Mouse (Mus musculus) cerebellum, adult 18-20 months (tissue): ENCODE results near the gene Hsdl2.
"Not testable (repeated sequence)": the region's sequence is repeated elsewhere in the genome, so short reads cannot be mapped to it uniquely, and the experiment has no call there.

Experiments
- DNase-seq, 2 experiments: peaks; one replicate each; pipeline ENCODE4 v3.0.0; 2021

Gene Hsdl2

DNA sequence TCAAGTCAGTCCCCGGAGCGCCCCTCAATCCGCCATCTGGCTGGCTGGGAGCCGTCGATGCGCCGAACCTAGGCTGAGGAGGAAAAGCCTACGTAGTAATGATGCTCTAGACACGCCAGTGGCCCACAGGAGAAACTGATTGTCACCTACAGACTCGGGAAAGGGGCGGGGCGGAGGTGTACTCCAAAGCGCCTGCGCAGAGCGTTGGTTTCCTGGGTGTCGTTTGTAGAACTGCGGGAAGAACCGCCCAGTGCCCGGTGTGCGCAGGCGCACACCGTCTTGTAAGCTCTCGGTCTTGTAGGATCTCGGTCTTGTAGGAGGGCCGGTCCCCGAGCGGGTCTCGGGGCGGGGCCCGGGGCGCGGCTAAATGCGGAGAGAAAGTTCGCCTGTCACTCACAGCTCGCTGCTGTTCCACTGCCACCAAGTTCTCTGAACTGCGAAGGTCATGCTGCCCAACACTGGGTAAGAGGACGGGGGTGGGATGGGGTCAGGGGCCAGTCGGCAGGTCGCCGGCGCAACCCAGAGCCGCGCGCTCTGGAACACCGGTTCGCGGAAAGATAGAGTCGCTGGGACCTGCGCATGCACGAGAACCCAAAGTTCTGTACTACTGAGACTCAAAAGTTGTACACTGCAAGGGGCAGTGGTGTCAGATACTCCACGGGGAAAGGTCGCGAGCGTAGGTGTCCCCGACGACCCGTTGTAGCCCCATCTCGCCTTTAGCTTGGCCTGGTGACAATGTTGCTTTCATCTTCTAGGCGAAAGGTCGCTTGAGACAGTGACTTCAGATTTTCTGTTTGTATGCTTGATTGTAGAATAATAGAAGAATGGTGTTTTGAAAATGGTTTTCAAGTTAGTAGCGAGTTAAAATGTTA, at the start of gene Hsdl2:
Hsdl2 (plus strand) TSS at position 250 of the 872 bp plus-strand sequence.
- DNase-seq, result peak; percentile 99

DNA sequence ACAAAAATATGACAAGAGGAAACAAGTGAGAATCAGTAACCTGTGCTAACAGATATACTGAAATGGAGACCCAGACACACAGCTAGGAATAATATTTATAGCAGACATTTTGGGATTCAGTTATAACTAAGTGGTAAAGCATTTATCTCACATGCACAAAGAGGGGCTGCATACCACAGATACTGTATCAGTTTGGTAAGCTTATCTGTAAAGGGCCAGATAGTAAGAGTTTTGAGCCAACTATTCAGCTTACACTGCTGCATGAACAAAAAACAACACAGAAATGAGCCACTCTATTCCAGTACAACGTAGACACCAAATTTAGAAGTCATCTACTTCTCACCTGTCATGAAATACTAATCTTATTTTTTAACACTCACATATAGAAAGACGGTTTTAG, 48.1 kb upstream of the Hsdl2 start:
- DNase-seq, result no peak

DNA sequence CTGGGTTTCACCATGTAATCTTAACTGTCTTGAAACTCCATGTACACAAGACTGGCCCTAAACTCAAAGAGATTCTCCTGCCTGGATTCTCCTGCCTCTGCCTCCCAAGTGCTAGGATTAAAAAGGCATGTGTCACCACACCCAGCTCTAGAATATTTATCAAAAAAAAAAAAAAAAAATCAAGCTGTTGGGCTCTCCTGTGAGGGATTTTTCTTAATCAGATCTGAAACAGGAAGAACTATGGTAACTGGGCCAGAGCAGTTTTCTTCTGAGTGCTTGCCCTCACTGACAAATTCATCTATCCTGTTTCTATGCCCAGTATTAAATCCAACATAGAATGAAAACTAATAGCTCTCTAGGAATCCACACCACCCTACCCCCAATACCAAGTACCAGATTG, 45.7 kb upstream of the Hsdl2 start:
- DNase-seq, result no peak

DNA sequence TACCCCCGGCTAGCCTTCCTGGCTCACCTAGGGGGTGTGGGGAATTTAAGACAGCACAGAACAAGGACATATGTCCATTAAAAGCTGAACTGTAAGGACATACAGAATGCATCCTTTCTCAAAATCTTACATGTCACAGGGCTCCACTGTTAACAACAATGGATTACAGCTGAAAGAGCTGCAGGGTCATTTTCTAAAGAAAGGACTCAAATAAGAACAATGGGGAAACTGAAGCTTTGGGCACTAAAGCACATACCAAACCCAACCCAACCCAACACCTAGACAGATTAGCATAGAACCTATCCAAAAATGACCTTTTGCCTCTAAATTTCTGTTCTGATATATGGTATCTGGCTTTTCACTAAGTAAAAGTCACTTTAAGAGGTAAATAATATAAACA, 45.1 kb upstream of the Hsdl2 start:
- no peak for DNase-seq

DNA sequence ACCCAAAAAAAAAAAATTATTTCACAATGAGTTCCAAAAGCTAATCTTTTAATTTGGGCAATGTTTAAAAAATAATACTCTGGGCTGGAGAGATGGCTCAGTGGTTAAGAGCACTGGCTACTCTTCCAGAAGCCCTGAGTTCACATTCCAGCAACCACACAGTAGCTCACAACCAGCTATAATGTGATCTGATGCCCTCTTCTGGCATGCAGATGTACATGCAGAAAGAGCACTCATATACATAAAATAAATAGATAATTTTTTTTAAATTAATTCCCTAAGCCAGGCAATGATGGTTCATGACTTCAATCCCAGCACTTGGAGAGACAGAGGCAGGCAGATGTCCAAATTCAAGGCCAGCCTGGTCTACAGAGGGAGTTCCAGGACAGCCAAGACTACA, 38.4 kb upstream of the Hsdl2 start:
- DNase-seq, result no peak

DNA sequence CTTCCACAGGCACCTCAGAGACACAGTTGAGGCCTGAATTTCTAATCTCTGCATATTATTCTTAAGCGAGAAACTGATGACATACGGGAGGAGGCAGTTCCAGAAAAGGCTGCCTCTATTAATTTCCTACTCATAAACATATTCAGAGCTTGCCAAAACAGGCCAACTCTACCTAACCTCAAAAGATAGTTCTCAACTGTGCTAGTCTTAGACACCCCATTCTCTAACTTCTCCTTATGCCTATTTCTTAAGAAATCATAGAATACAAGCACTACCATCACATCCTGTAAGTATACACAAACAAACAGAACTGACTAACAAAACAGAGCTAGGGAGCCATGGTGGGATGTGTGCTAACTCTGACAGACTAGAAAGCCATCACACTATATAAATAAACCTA, 36.7 kb upstream of the Hsdl2 start:
- no peak for DNase-seq

DNA sequence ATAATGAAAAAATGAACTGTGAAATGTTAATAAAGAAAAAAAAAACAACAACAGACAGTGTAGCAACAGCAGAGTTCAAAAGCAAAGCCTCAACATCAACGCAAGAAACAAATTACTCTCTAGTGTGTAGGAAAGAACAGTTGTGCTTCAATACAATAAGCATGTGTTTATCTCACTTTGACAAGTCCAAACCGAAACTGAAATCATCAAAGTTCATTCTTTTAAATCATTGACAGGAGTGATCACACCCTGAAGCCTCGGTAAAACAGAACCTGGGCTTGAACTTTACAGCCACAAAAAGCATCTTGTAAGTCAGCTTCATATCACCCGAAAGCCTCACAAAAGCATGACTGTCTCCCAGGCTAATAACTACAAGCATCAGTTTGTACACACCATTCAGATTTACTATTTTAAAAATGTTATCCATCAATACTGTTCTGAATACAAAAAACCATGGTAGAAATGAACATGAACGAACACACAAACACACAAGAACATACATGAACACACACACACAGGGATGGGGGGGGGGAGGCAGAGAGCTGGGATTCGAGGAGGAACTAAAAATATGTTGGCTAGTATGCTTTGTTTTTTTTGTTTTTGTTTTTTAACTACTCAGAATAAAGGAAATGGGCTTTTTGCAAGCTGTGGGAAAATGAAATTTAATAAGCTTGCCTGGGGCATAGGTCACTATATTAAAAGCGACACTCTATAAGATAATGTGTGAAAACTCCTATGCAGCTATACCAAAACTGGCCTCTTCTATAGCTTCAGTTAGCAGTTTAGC, 34.9 kb upstream of the Hsdl2 start:
- DNase-seq, result no peak

DNA sequence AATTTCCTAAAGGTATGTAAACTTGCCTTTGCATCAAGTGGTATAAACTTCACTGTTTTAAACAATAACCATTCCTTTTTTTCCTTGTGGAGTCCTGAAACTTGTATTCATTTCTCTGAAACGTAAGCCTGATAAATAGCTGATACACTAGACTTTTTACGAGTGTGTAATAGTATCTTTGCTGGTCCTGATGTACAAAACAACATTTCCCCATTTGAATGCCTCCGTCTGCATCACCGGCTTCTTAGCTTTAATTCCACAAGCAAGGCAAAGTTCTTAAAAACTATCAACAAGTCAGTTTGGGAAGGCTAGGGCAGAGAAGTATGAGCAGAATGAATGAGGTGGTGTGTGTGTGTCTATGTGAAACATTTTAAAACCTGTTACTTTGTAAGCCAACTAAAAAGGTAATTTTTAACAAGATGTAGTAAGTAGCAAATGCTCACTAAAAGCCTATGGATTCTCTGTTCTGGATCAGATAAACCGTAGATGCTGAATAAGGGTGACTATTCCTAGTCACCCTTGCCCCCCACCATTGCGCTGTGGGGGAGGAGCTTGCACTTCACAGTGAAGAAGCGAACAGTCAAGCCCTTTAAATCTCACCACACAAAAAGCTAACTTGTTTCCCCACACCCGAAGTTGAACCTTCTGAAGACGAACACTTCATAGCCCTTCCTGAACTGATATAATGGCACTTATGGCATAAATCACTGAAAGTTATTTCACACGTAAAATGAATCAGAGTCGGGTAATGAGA, 34.0 kb upstream of the Hsdl2 start:
- peak in 1 of 2 experiments; percentile 12 for DNase-seq

DNA sequence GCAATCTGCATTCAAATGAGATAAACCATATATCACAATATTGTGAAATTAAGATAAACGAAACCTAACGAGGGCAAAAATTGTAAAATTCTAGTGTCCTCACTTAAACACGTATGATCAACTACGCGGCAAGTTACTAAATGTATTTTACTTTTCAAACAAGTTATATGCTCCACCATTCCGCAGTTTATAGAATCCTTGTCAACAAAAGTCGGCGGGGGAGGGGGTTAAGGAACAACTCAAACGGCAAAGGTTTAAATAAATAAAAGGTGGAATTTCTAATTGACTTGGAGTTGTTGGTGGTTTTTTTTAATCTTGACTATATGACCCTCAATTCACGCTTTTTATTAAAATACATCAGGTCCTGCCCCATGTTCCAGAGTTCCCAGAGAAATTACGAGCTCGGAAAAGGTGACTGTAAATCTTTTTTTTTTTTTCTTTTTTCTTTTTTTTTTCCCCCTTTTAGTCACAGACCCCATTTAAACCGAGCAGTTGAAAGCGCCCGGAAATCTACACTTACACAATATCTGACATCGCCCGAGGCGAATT, 33.3 kb upstream of the Hsdl2 start:
- no peak for DNase-seq

DNA sequence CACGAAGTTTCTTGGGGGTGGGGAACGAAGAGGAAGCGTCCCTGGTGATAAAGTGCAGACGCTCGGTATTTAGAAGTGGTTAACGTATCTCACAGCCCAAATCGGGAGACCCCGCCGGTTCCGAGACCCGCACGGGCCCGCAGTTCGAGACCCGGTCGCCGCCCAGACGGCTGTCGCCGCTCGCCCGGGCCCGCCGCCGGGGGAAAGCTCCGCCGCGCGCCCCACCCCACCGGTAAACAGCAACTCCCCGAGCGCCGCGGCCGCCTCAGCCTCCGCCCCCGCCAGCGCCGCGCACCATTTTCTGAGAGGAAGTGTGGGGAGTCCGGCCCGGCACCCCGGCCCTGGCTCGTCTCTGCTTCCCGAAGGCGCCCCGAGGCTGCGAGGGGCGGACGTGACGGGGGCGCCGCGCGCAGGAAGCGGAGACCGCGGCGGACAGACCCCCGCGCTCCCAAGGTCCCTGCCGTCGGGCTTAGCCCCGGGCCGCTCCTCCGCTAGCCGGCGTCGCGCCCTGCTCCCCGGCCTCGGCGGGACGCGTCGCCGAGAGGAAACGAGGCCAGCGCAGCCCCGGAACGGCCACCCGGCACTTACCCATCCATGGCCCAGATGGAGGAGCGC, 32.7 kb upstream of the Hsdl2 start:
- DNase-seq, result peak; percentile 60 to 71

DNA sequence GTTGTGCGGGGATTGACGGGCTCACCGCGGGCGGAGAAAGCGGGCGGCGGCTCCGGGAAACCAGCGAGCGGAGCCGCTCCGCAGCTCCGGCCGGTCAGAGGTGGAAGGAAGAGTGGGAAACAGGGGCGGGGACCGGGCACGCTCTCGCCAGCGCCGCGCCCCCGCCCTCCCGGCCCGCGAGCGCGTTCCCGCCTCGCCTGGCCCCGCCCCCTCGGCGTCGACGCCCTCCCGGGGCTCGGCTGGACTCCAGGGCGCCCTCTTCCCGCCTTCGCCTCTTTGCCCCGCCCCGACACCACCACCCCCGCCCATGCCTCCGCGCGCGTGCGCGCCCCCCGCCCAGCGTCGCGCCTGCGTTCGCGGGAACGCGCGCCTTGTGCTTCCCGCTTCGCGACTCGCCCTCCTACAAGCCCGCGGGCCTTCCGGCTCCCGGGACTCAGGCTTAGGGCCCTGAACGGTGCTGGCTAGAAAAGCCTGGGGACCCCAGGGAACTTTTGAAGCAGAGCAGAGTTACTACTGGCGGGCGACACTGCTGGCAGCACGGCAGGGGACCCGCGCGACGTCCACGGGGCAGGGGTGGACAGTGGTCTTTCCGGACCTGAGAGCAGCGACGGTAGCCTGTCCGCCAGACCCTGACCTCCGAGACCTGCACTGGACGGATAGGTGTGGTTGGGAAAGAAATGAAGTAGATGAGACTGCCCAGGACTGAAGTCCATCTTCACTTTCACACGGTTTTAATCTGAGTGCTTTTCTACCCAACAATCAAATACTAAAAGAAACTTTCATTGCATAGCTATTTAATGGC, 32.0 kb upstream of the Hsdl2 start, which contains the start of gene Ptbp3:
Ptbp3 (minus strand) TSS at position 190 of the 802 bp plus-strand sequence.
- peak; percentile 85 to 95 for DNase-seq

DNA sequence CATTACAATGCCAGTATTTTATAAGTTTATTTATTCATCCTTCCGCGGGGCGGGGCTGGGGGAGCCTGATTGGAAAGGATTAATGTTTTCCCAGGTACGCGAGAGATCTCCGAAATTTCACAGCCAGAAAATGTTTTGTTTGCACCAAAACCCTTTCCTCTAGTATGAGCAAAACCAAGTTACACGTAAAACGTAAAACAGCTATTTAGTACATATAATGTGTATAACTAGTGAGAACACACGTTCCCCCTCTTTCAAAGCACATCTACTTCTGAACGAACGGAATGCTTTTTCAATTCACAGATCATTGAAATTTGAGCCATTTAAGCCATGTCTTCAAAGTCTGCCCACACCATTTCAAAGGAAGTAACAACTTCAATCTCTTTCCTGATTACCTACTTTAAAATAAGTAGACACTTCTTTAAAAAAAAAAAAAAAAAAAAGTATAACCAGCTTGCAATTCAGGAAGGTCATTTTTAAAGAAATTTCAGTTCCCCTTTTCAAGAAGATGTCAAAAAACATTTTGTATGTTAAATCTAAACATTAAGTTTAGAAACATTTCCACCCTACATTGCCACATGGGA, 31.3 kb upstream of the Hsdl2 start:
- peak in 1 of 2 experiments; percentile 15 for DNase-seq

DNA sequence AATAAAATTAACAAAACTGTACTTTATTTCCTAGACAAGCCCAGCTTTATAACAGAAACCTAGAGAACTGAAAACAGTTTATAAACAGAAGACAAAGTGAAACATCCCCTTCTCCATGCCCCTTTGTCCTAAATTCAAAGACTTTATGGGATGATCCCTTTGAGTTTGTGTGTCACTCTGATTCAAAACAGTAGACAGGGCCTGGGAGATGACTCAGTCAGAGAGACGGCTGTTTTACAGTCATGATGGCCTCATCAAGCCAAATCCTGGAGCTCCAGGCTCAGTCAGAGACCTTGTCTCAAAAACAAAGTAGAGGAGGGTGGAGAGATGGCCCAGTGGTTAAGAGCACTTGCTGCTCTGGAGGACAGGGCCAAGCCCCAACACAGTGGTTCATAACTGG, 29.5 kb upstream of the Hsdl2 start:
- no peak for DNase-seq

DNA sequence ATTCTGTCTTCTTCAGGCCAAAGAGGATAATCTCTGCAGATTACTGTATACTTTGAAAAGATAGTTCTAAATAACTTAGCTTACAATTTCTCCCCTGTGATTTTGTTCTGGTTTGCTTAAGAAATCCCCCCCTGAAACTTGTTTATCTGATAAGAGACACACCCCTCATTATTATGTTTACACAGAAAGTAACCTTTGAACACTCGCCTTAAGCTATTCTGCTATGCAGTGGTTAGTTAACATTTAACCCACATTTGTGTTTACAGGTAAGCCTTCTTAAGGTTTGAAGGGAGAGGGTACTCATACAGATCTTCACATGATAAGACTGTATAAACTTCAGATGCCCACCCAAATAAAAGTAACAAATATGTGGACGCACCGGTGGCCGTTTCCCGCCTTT, 28.5 kb upstream of the Hsdl2 start:
- no peak for DNase-seq

DNA sequence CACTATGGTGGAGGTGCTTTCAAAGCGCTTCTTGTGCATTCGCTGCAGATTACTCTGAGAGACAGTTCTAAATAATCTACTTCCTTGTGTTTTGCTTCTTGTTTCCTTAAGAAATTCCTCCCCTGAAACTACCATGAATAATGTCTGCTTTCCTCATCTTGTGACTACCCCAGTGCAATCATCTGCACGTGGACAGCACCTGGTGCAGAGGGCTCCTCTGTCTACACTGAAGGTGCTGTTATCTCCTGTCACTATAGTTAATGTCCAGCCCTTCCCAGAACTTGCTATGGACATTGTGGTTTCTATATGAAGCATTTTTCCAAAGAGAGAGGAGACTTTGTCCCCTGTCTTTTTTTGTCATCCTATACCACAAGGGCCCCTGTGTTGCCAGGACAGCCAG, 27.8 kb upstream of the Hsdl2 start:
- DNase-seq, result no peak

DNA sequence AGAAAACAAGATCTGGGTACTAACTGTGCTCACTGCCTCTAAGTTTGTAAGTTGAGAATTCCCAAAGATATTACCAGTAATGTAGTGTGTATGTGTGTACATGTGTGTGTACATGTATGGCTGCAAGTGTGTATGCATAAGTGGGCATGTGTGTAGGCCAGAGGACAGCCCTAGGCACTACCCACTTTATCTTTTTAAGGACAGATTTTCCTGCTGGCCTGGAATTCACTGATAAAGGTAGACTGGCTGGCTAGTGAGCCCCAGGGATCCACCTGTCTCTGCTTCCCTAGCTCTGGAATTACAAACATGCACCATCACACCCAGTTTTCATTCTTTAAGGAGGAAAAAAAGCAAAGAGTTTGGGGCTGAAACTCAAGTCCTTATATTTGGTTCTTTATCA, 26.2 kb upstream of the Hsdl2 start:
- no peak for DNase-seq

DNA sequence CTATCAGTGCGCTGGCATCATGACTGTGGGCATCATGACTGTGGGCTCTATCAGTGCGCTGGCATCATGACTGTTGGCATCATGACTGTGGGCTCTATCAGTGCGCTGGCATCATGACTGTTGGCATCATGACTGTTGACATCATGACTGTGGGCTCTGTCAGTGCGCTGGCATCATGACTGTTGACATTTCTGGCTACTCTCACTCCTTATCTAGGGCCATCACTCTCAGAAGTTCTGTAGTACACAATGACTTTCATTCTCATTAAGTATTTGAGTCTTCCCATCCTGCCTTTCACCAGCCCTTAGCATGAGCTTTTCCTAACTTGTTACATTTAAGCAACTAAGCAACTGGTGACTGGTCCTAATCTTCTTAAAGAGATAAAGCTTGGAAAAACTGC, 24.0 kb upstream of the Hsdl2 start:
- DNase-seq, result not testable (repeated sequence)

DNA sequence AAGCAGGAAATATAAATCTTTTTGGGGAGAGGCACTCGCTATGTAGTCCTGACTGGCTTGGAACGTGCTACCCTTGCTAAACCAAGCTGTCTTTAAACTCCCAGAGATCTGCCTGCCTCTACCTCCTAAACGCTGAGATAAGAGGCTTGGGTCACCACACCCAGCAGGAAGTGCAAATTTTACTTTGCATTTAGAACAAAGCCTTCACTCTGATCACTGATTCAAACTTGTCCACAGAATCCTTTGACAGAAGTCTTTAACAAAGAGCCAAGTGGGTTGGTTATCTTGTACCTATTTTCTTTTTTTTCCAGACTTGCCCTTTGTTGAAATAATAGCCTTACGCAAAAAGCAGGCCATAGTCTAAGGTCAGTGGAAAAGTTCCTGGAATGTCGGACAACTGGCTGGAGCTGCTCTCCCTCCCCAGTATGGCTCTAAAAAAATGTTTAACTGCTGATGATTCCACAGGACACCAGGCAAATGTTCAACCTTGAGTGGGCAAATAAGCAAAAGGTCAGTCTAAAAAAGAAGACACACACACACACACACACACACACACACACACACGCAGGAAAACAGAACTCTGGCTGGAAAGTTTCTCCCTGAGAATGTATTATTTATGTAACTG, 23.2 kb upstream of the Hsdl2 start:
- no peak for DNase-seq

DNA sequence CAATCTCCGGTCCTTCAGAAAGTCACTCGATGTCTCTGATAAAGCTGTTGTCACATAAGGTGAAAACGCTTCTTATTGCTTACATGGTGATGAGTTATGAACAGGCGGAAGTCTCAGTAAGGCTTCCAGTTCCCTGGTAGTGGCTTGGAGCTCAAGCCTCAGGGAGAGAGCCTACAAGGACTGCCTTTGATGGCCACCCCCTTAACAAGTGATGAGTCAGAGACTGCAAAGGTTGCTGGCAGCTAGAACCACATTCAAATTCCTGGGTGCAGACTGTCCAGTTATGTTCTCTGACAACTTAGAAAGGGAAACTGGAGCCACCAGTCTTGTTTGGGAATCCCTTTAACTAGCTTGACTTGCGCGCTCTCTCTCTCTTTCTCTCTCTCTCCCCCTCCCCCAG, 21.2 kb upstream of the Hsdl2 start:
- DNase-seq, result no peak

DNA sequence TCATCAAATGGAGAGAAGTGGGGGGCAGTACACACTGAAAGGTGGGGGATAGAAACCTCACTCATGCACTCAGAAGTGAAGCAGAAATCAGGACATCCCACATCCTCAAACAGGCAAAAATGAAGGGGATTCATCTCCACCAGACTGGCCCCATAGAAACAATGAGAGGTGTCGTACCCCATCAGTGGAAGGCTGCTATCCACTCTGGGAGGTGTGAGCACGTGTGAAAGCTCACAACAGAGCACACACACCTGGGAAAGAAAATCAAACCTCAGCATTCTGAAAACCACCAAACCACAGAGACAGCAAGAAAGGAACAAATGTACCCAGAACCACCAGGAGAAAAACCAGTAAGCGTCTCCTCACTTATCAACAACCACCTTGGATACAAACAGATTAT, 17.2 kb upstream of the Hsdl2 start:
- no peak for DNase-seq
